Mouse (Mus musculus): ENCODE data around the gene Coq7. TPM values are rescaled to one million over a fixed set of nuclear protein-coding genes. Genes with fewer than 3 reads are reported as not detected.

Gene Coq7
- total RNA-seq, 2 experiments from 2014 or later = 71.9 to 78.3 TPM

- DNase-seq = no peak
Observed at GRCm38 (mm10) chr7:118461400-118462136, 71.6 kb downstream of the Coq7 start.

Other genes starting within 250 kb of the Coq7 start
- gene Syt17, start 85.1 kb downstream of the Coq7 start, total RNA-seq (2021) = 10 to 100 TPM in 1 of 2 experiments, 1 to 10 TPM in 1; 9.0 to 11.4 TPM
- gene Itpripl2, start 41.4 kb downstream of the Coq7 start, total RNA-seq (2021) = 10 to 100 TPM; 19.0 to 21.2 TPM
- 1 to 10 TPM; 1.3 to 2.1 TPM for gene Tmc7, start 51.4 kb upstream of the Coq7 start, total RNA-seq (2021)
- gene Tmc5, start 63.9 kb upstream of the Coq7 start, total RNA-seq (2021) = under 1 TPM; 0.45 to 0.64 TPM
- 10 to 100 TPM; 90.1 to 93.8 TPM for gene Gde1, start 172.4 kb upstream of the Coq7 start, total RNA-seq (2021)
- gene Ccp110, start 179.2 kb upstream of the Coq7 start, total RNA-seq (2021) = 10 to 100 TPM in 1 of 2 experiments, 1 to 10 TPM in 1; 7.4 to 10.1 TPM
- gene Vps35l, start 206.9 kb upstream of the Coq7 start, total RNA-seq (2021) = 10 to 100 TPM; 54.0 to 61.7 TPM